Mouse (Mus musculus): Measurements from ENCODE around the gene Gm13277. TPM values are rescaled to one million over a fixed set of nuclear protein-coding genes. Genes with fewer than 3 reads are reported as not detected.
"Not testable (repeated sequence)": the region's sequence is repeated elsewhere in the genome, so short reads cannot be mapped to it uniquely, and the experiment has no call there.

The Gm13277 gene
- total and polyA plus RNA-seq, 3 experiments = not detected

- dilution Hi-C loops (cut with MboI; ENCODE audit: extremely low pct_ligation_motif_present, extremely low pct_unique_long_range_greater_than_20kb, low sequenced_read_pairs) = no loop called here
Measured at GRCm38 (mm10) chr4:88749926-88750325, 38.5 kb upstream of the Gm13277 start.

GRCm38 (mm10) chr4:88754818-88755340, 33.6 kb upstream of the Gm13277 start, which contains the start of gene Gm13271:
Gene Gm13271 (plus strand): TSS chr4:88754868.
- DNase-seq (ENCODE audit: extremely low read depth); in situ Hi-C loops (cut with MboI; ENCODE audit: low pct_ligation_motif_present, low pct_unique_long_range_greater_than_20kb, low sequenced_read_pairs); H3K4me1 ChIP-seq (ENCODE audit: control insufficient read depth in 1 of 2, insufficient read depth in 2 of 2); H3K9me3 ChIP-seq (replicated peaks; ENCODE audit: low read length); H3K9ac ChIP-seq (ENCODE audit: insufficient read depth, low read depth); dilution Hi-C loops (cut with MboI; ENCODE audit: extremely low pct_ligation_motif_present, extremely low pct_unique_long_range_greater_than_20kb, low sequenced_read_pairs); H3K27ac ChIP-seq (ENCODE audit: insufficient read depth, low read depth); H3K4me3 ChIP-seq (replicated peaks in 1 of 3; ENCODE audit: low read depth in 2 of 3, low read length in 2 of 3, poor library complexity in 1 of 3); H3K4me2 ChIP-seq (ENCODE audit: insufficient read depth, low read depth, poor library complexity, severe bottlenecking); H3K79me2 ChIP-seq (replicated peaks; ENCODE audit: control insufficient read depth, extremely low read depth, insufficient read depth, poor library complexity, severe bottlenecking); H3K36me3 ChIP-seq (replicated peaks in 1 of 2; ENCODE audit: control insufficient read depth in 1 of 2, insufficient read depth in 1 of 2, low read length in 1 of 2): not testable (repeated sequence)
- H3K27me3 ChIP-seq (replicated peaks) = peaks cover 17% of the 10 kb centered on the region
- TF ChIP-seq CTCF (conservative IDR thresholded peaks at IDR 0.05 in 1 of 2, IDR thresholded peaks at IDR 0.05 in 1 of 2; ENCODE audit: low read depth in 2 of 2, low read length in 2 of 2) (peak in 1 of 2 experiments; percentile 29; a peak in 2 of 4 replicates), SMC3 (IDR thresholded peaks at IDR 0.05; ENCODE audit: low read depth, low read length) (peak; percentile 6; the same call in 1 of the 2 replicates)

More at GRCm38 (mm10) chr4:88749926-88750325, 38.5 kb upstream of the Gm13277 start:
- no peak for DNase-seq (ENCODE audit: extremely low read depth)
- H3K9me3 ChIP-seq (replicated peaks; ENCODE audit: low read length) = peaks cover 3% of the 10 kb centered on the region
- H3K4me3 ChIP-seq (replicated peaks in 1 of 3; ENCODE audit: low read depth in 2 of 3, low read length in 2 of 3, poor library complexity in 1 of 3) = no peak overlapping the region
- no peak overlapping the region for H3K9ac ChIP-seq (ENCODE audit: insufficient read depth, low read depth)
- H3K27me3 ChIP-seq (replicated peaks) = peaks cover 42% of the 10 kb centered on the region
- H3K36me3 ChIP-seq (replicated peaks in 1 of 2; ENCODE audit: control insufficient read depth in 1 of 2, insufficient read depth in 1 of 2, low read length in 1 of 2) = no peaks in the 10 kb centered on the region
- no peak overlapping the region for H3K27ac ChIP-seq (ENCODE audit: insufficient read depth, low read depth)
- H3K4me1 ChIP-seq (ENCODE audit: control insufficient read depth in 1 of 2, insufficient read depth in 2 of 2) = 0 out of 4 replicates have a peak, but pooled peaks cover 0 to 3% of the 10 kb centered on the region in 2 experiments
- in situ Hi-C loops (cut with MboI; ENCODE audit: low pct_ligation_motif_present, low pct_unique_long_range_greater_than_20kb, low sequenced_read_pairs) = no loop called here
- H3K79me2 ChIP-seq (replicated peaks; ENCODE audit: control insufficient read depth, extremely low read depth, insufficient read depth, poor library complexity, severe bottlenecking) = no peaks in the 10 kb centered on the region
- no peak for TF ChIP-seq USF1 (IDR thresholded peaks at IDR 0.05; ENCODE audit: low read depth, low read length)
- H3K4me2 ChIP-seq (ENCODE audit: insufficient read depth, low read depth, poor library complexity, severe bottlenecking) = no peak overlapping the region

GRCm38 (mm10) chr4:88756581-88757513, 31.6 kb upstream of the Gm13277 start:
- DNase-seq (ENCODE audit: extremely low read depth) = peak; percentile 13
- H3K9me3 ChIP-seq (replicated peaks; ENCODE audit: low read length); H3K36me3 ChIP-seq (replicated peaks in 1 of 2; ENCODE audit: control insufficient read depth in 1 of 2, insufficient read depth in 1 of 2, low read length in 1 of 2); in situ Hi-C loops (cut with MboI; ENCODE audit: low pct_ligation_motif_present, low pct_unique_long_range_greater_than_20kb, low sequenced_read_pairs); H3K4me1 ChIP-seq (ENCODE audit: control insufficient read depth in 1 of 2, insufficient read depth in 2 of 2); dilution Hi-C loops (cut with MboI; ENCODE audit: extremely low pct_ligation_motif_present, extremely low pct_unique_long_range_greater_than_20kb, low sequenced_read_pairs); H3K79me2 ChIP-seq (replicated peaks; ENCODE audit: control insufficient read depth, extremely low read depth, insufficient read depth, poor library complexity, severe bottlenecking): not testable (repeated sequence)
- Histone ChIP-seq H3K27me3 (replicated peaks) (peaks cover 14% of the 10 kb centered on the region), H3K4me3 (replicated peaks in 1 of 3; ENCODE audit: low read depth in 2 of 3, low read length in 2 of 3, poor library complexity in 1 of 3) (peak overlapping the region; percentile 51 to 63 (median 59)), H3K9ac (ENCODE audit: insufficient read depth, low read depth) (peak overlapping the region; percentile 78; the same call in 1 of the 2 replicates), H3K4me2 (ENCODE audit: insufficient read depth, low read depth, poor library complexity, severe bottlenecking) (peak overlapping the region; percentile 96), H3K27ac (ENCODE audit: insufficient read depth, low read depth) (peak overlapping the region; percentile 53)
- TF ChIP-seq BHLHE40 (IDR thresholded peaks at IDR 0.05; ENCODE audit: low read depth, low read length) = peak; percentile 48
- TF ChIP-seq SIN3A (IDR thresholded peaks at IDR 0.05; ENCODE audit: low read length) = 0 out of 2 replicates have a peak, but pooled peaks have one; percentile 35
- TF ChIP-seq POLR2A (IDR thresholded peaks at IDR 0.05; ENCODE audit: low read depth, low read length) = peak; percentile 39; the same call in 1 of the 2 replicates
- TF ChIP-seq ZMIZ1 (IDR thresholded peaks at IDR 0.05; ENCODE audit: low read depth, low read length) = peak; percentile 26; the same call in 1 of the 2 replicates

All from CH12.LX (cell line).